Comparison of ENCODE assay signal across 8 mouse cellular contexts in genomic region chr4:130874601-130875000, GRCm38 (mm10). TPM values are rescaled to one million over a fixed set of nuclear protein-coding genes. Genes with fewer than 3 reads are reported as not detected.
DNase-seq lines count a peak whose midpoint lies in the region; ATAC-seq and TF ChIP-seq lines count a peak whose summit lies in the region.

No protein-coding gene starts in this region.

- H3K4me3 ChIP-seq in embryonic facial prominence, embryonic 12.5 days = no peak overlapping the region
- no peak overlapping the region for H3K4me3 ChIP-seq in heart, embryonic 15.5 days
- no peak overlapping the region for H3K4me3 ChIP-seq in kidney, postnatal 0 days (replicated peaks; ENCODE audit: low read depth, low read length)
- no peak overlapping the region for H3K4me3 ChIP-seq in midbrain, postnatal 0 days (ENCODE audit: low read depth, low read length)

- ATAC-seq in embryonic facial prominence, embryonic 12.5 days (ENCODE audit: insufficient number of reproducible peaks, insufficient read depth, low FRiP score, low TSS enrichment) = no peak
- peak; percentile 68 for ATAC-seq in heart, embryonic 15.5 days (replicated peaks; ENCODE audit: insufficient number of reproducible peaks, insufficient read depth, low FRiP score, low read depth)
- no peak for ATAC-seq in kidney, postnatal 0 days (replicated peaks; ENCODE audit: low FRiP score, low read depth)
- 0 out of 2 replicates have a peak, but pooled peaks have one; percentile 18 for ATAC-seq in midbrain, postnatal 0 days (ENCODE audit: low FRiP score)
- no peak for ATAC-seq in CD4-positive, CD25-positive, alpha-beta regulatory T cell, adult 4 months

- peaks cover 51% of the 10 kb centered on the region for H3K4me1 ChIP-seq in embryonic facial prominence, embryonic 12.5 days
- H3K4me1 ChIP-seq in heart, embryonic 15.5 days (replicated peaks) = peaks cover 18% of the 10 kb centered on the region
- H3K4me1 ChIP-seq in kidney, postnatal 0 days (replicated peaks; ENCODE audit: insufficient read depth, low read length) = 0 out of 2 replicates have a peak, but pooled peaks cover 6% of the 10 kb centered on the region
- H3K4me1 ChIP-seq in midbrain, postnatal 0 days (ENCODE audit: insufficient read depth, low read length) = peaks cover 9% of the 10 kb centered on the region; the same call in 1 of the 2 replicates

- H3K4me2 ChIP-seq in embryonic facial prominence, embryonic 12.5 days (replicated peaks) = 0 out of 2 replicates have a peak overlapping the region, but pooled peaks have one; percentile 12
- H3K4me2 ChIP-seq in heart, embryonic 15.5 days = peak overlapping the region; percentile 41
- H3K4me2 ChIP-seq in kidney, postnatal 0 days (ENCODE audit: low read length) = no peak overlapping the region
- H3K4me2 ChIP-seq in midbrain, postnatal 0 days (ENCODE audit: low read depth, low read length, poor library complexity, severe bottlenecking) = no peak overlapping the region

- no peak for TF ChIP-seq CTCF in kidney, postnatal 0 days (IDR thresholded peaks at IDR 0.05; ENCODE audit: low read depth)
- TF ChIP-seq CTCF in midbrain, postnatal 0 days (IDR thresholded peaks at IDR 0.05) = no peak

- DNase-seq in 3134 (ENCODE audit: extremely low read depth, insufficient read length, low spot score) = peak; percentile 59
- DNase-seq in adrenal gland, adult (ENCODE audit: inconsistent age in 2 of 2, low spot score in 1 of 2) = peak; percentile 88 to 92
- DNase-seq in kidney, postnatal 0 days (ENCODE audit: low spot score) = peak; percentile 82
- DNase-seq in midbrain, postnatal 0 days (ENCODE audit: low spot score) = peak; percentile 88
- DNase-seq in embryo, embryonic 9.5 days (ENCODE audit: extremely low spot score) = no peak

- no peaks in the 10 kb centered on the region for H3K36me3 ChIP-seq in embryonic facial prominence, embryonic 12.5 days
- no peaks in the 10 kb centered on the region for H3K36me3 ChIP-seq in heart, embryonic 15.5 days
- H3K36me3 ChIP-seq in kidney, postnatal 0 days (ENCODE audit: insufficient read depth, low read length) = no peaks in the 10 kb centered on the region
- H3K36me3 ChIP-seq in midbrain, postnatal 0 days (ENCODE audit: insufficient read depth, low read length) = no peaks in the 10 kb centered on the region

- H3K9ac ChIP-seq in embryonic facial prominence, embryonic 12.5 days = no peak overlapping the region
- no peak overlapping the region for H3K9ac ChIP-seq in heart, embryonic 15.5 days
- H3K9ac ChIP-seq in kidney, postnatal 0 days (ENCODE audit: low read depth, low read length) = no peak overlapping the region
- H3K9ac ChIP-seq in midbrain, postnatal 0 days (replicated peaks; ENCODE audit: low read length, poor library complexity, severe bottlenecking) = 0 out of 2 replicates have a peak overlapping the region, but pooled peaks have one; percentile 1

- H3K27me3 ChIP-seq in embryonic facial prominence, embryonic 12.5 days = peaks cover 8% of the 10 kb centered on the region; the same call in 1 of the 2 replicates
- peaks cover 18% of the 10 kb centered on the region for H3K27me3 ChIP-seq in heart, embryonic 15.5 days
- H3K27me3 ChIP-seq in kidney, postnatal 0 days (ENCODE audit: insufficient read depth, low read length) = peaks cover 5% of the 10 kb centered on the region; the same call in 1 of the 2 replicates
- 0 out of 2 replicates have a peak, but pooled peaks cover 4% of the 10 kb centered on the region for H3K27me3 ChIP-seq in midbrain, postnatal 0 days (ENCODE audit: insufficient read depth, low read length)

- H3K9me3 ChIP-seq in embryonic facial prominence, embryonic 12.5 days = no peaks in the 10 kb centered on the region
- H3K9me3 ChIP-seq in heart, embryonic 15.5 days (replicated peaks) = no peaks in the 10 kb centered on the region
- H3K9me3 ChIP-seq in kidney, postnatal 0 days (replicated peaks; ENCODE audit: low read length) = no peaks in the 10 kb centered on the region
- H3K9me3 ChIP-seq in midbrain, postnatal 0 days (ENCODE audit: low read length) = no peaks in the 10 kb centered on the region

- no peak overlapping the region for H3K27ac ChIP-seq in embryonic facial prominence, embryonic 12.5 days
- H3K27ac ChIP-seq in heart, embryonic 15.5 days = peak overlapping the region; percentile 27; the same call in 1 of the 2 replicates
- H3K27ac ChIP-seq in kidney, postnatal 0 days = no peak overlapping the region
- no peak overlapping the region for H3K27ac ChIP-seq in midbrain, postnatal 0 days (ENCODE audit: low read depth, low read length)

- 11% methylated on average over 10 of the region's 10 CpGs for WGBS in embryonic facial prominence, embryonic 12.5 days
- 15% methylated on average over 10 of the region's 10 CpGs for WGBS in heart, embryonic 15.5 days
- WGBS in kidney, postnatal 0 days = 12% methylated on average over 10 of the region's 10 CpGs
- WGBS in midbrain, postnatal 0 days = 8% methylated on average over 10 of the region's 10 CpGs

RNA-seq across cellular contexts. Expression of gene Laptm5, which starts 38.3 kb away (rescaled TPM):
- 19.5 and 21.7 TPM in 2 replicates for polyA plus RNA-seq in embryonic facial prominence, embryonic 12.5 days (2016; fragmentation: Nextera tagmentation; extraction: Ambion mirVana)
- polyA plus RNA-seq in heart, embryonic 15.5 days (2015; fragmentation: Nextera tagmentation; extraction: Ambion mirVana) = 27.4 and 55.0 TPM in 2 replicates
- polyA plus RNA-seq in kidney, postnatal 0 days (2015; fragmentation: Nextera tagmentation; extraction: Ambion mirVana) = 24.2 and 26.8 TPM in 2 replicates
- 28.2 and 34.5 TPM in 2 replicates for total RNA-seq in midbrain, postnatal 0 days (2014; rRNA removed)
- 32.8 and 36.2 TPM in 2 replicates for polyA plus RNA-seq in midbrain, postnatal 0 days (2015; fragmentation: Nextera tagmentation; extraction: Ambion mirVana)
- polyA plus RNA-seq in CD4-positive, CD25-positive, alpha-beta regulatory T cell, adult 4 months (2017; shearing (Covaris generic)) = 1,000 to 10,000 TPM; 1,726 to 2,325 TPM

Comparison
In these comparisons a context has a peak if more than half of its experiments do, and no peak if none do; other contexts are left out.
1. ATAC-seq: peak in heart, embryonic 15.5 days (single experiment) and midbrain, postnatal 0 days (single experiment); none in embryonic facial prominence, embryonic 12.5 days (single experiment), kidney, postnatal 0 days (single experiment) and CD4-positive, CD25-positive, alpha-beta regulatory T cell, adult 4 months (single experiment).
2. H3K4me2 ChIP-seq: peak in embryonic facial prominence, embryonic 12.5 days (single experiment) and heart, embryonic 15.5 days (single experiment); none in kidney, postnatal 0 days (single experiment) and midbrain, postnatal 0 days (single experiment).
3. RNA of gene Laptm5, which starts 38.3 kb away (polyA plus RNA-seq): 1,726 to 2,325 TPM in CD4-positive, CD25-positive, alpha-beta regulatory T cell, adult 4 months; 32.8 to 36.2 TPM in midbrain, postnatal 0 days, 27.4 to 55.0 TPM in heart, embryonic 15.5 days, 24.2 to 26.8 TPM in kidney, postnatal 0 days and 19.5 to 21.7 TPM in embryonic facial prominence, embryonic 12.5 days; every median in the first group is over 10 times any median in the second.